ENCODE assay signal across 8 mouse cellular contexts in the genomic region with DNA sequence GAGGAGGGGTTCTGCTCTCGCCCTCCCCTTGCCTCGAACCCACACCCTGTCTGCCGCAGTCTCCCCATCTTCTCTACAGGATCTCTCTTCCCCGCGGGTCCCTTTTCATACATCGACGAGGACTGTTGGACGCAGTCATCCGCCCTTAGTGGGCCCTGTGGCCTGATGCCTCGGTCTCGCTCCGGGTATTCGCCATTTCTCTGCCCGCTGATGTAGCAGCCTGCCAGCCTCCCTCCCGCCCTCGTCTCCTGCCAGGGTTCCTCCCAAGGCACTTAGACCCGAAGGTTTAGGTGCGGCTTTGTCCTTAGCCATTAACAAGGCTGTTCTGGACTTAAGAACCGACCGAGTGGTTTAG. TPM values are rescaled to one million over a fixed set of nuclear protein-coding genes. Genes with fewer than 3 reads are reported as not detected.
A peak's percentile ranks its signal among the peaks of the same experiment; 100 is the strongest.
DNase-seq lines count a peak whose midpoint lies in the region; ATAC-seq and TF ChIP-seq lines count a peak whose summit lies in the region.

No protein-coding gene starts in this region.

- DNase-seq in gastrocnemius, postnatal 36 days = peak; percentile 10 to 24
- no peak for DNase-seq in gastrocnemius, adult 8-10 months (ENCODE audit: low spot score in 2 of 2)
- no peak for DNase-seq in thymus, postnatal 10 days (ENCODE audit: low spot score in 2 of 2)
- DNase-seq in adrenal gland, adult 8-10 months = no peak

- peaks cover 5% of the 10 kb centered on the region for H3K27me3 ChIP-seq in ES-Bruce4 (ENCODE audit: control insufficient read depth, insufficient read depth, low read length, poor library complexity, severe bottlenecking)
- H3K27me3 ChIP-seq in forebrain, embryonic 15.5 days = peaks cover 5% of the 10 kb centered on the region; the same call in 1 of the 2 replicates
- H3K27me3 ChIP-seq in liver, embryonic 12.5 days (replicated peaks) = peaks cover 98% of the 10 kb centered on the region

- H3K9ac ChIP-seq in ES-Bruce4 (ENCODE audit: low read depth, poor library complexity, severe bottlenecking) = peak overlapping the region; percentile 80
- H3K9ac ChIP-seq in forebrain, embryonic 15.5 days (replicated peaks) = peak overlapping the region; percentile 66
- H3K9ac ChIP-seq in liver, embryonic 12.5 days = no peak overlapping the region

- no peaks in the 10 kb centered on the region for H3K9me3 ChIP-seq in ES-Bruce4 (replicated peaks; ENCODE audit: control insufficient read depth, insufficient read depth, low read length, poor library complexity, severe bottlenecking)
- no peaks in the 10 kb centered on the region for H3K9me3 ChIP-seq in forebrain, embryonic 15.5 days
- no peaks in the 10 kb centered on the region for H3K9me3 ChIP-seq in liver, embryonic 12.5 days (replicated peaks)

- no peaks in the 10 kb centered on the region for H3K36me3 ChIP-seq in ES-Bruce4 (ENCODE audit: control insufficient read depth, insufficient read depth, low read length, poor library complexity, severe bottlenecking)
- H3K36me3 ChIP-seq in forebrain, embryonic 15.5 days = no peaks in the 10 kb centered on the region
- no peaks in the 10 kb centered on the region for H3K36me3 ChIP-seq in liver, embryonic 12.5 days

- H3K4me3 ChIP-seq in ES-Bruce4 (ENCODE audit: low read depth, low read length) = peak overlapping the region; percentile 69
- H3K4me3 ChIP-seq in forebrain, embryonic 15.5 days = peak overlapping the region; percentile 41
- peak overlapping the region; percentile 36 for H3K4me3 ChIP-seq in liver, embryonic 12.5 days

- intact Hi-C loops in gastrocnemius, postnatal 36 days (cut with DNase I) = no loop called here

- TF ChIP-seq EP300 in ES-Bruce4 (IDR thresholded peaks at IDR 0.05; ENCODE audit: insufficient read depth, low read depth, low read length) = no peak

- TF ChIP-seq POLR2A in ES-Bruce4 (IDR thresholded peaks at IDR 0.05; ENCODE audit: insufficient read depth, low read length) = no peak

- H3K27ac ChIP-seq in ES-Bruce4 (ENCODE audit: insufficient read depth, low read length) = no peak overlapping the region
- H3K27ac ChIP-seq in forebrain, embryonic 15.5 days (replicated peaks) = peak overlapping the region; percentile 99
- no peak overlapping the region for H3K27ac ChIP-seq in liver, embryonic 12.5 days

- no peak for ATAC-seq in forebrain, embryonic 15.5 days (replicated peaks)
- no peak for ATAC-seq in liver, embryonic 12.5 days
- no peak for ATAC-seq in activated CD4-positive, CD25-positive, alpha-beta regulatory T cell, adult 4 months

- WGBS in forebrain, embryonic 15.5 days = 0% methylated on average over 20 of the region's 20 CpGs
- WGBS in liver, embryonic 12.5 days (ENCODE audit: insufficient replicate concordance) = 4% methylated on average over 20 of the region's 20 CpGs

- peak overlapping the region; percentile 82 for H3K4me2 ChIP-seq in forebrain, embryonic 15.5 days (replicated peaks)
- peak overlapping the region; percentile 60 for H3K4me2 ChIP-seq in liver, embryonic 12.5 days

- no peak for TF ChIP-seq CTCF in ES-Bruce4 (IDR thresholded peaks at IDR 0.05; ENCODE audit: low read depth, low read length)

- H3K4me1 ChIP-seq in ES-Bruce4 (ENCODE audit: control insufficient read depth, insufficient read depth, low read length) = no peaks in the 10 kb centered on the region
- H3K4me1 ChIP-seq in forebrain, embryonic 15.5 days = peaks cover 68% of the 10 kb centered on the region
- no peaks in the 10 kb centered on the region for H3K4me1 ChIP-seq in liver, embryonic 12.5 days

RNA-seq across cellular contexts. Expression of a gene that starts 25.3 kb away (rescaled TPM):
- total RNA-seq in gastrocnemius, postnatal 36 days (2021) = 10 to 100 TPM; 57.9 to 72.7 TPM
- total RNA-seq in gastrocnemius, adult 8-10 months (2022) = 10 to 100 TPM; 65.5 to 80.9 (median 72.9) TPM
- 47.9 and 51.9 TPM in 2 replicates for polyA plus RNA-seq in ES-Bruce4 (2011; ENCODE audit: insufficient read depth, insufficient read length, low read depth, missing spikeins)
- polyA plus RNA-seq in forebrain, embryonic 15.5 days (2015; fragmentation: Nextera tagmentation; extraction: Ambion mirVana) = 72.1 and 74.5 TPM in 2 replicates
- 8.7 and 10.3 TPM in 2 replicates for polyA plus RNA-seq in liver, embryonic 12.5 days (2016; fragmentation: Nextera tagmentation; extraction: Ambion mirVana)
- 10 to 100 TPM; 26.1 to 39.2 TPM for polyA plus RNA-seq in activated CD4-positive, CD25-positive, alpha-beta regulatory T cell, adult 4 months (2017; shearing (Covaris generic))
- total RNA-seq in adrenal gland, adult 8-10 months (2022) = 100 to 1,000 TPM; 119 to 225 (median 182) TPM

Comparison
In these comparisons a context has a peak if more than half of its experiments do, and no peak if none do; other contexts are left out.
1. DNase-seq: peak in gastrocnemius, postnatal 36 days (2 of 2); none in gastrocnemius, adult 8-10 months (0 of 2), thymus, postnatal 10 days (0 of 2) and adrenal gland, adult 8-10 months (single experiment).
2. Peak in every context shown above with its lines, with median percentiles within 50 percentile points of each other: H3K4me3 ChIP-seq.